Mouse (Mus musculus): ENCODE data around the gene Padi6. TPM values are rescaled to one million over a fixed set of nuclear protein-coding genes. Genes with fewer than 3 reads are reported as not detected.
A peak's percentile ranks its signal among the peaks of the same experiment; 100 is the strongest.

The Padi6 gene
- polyA plus RNA-seq, 1 experiment from 2014 or later: 0.07 TPM

GRCm38 (mm10) chr4:140716994-140717393 is 25.4 kb downstream of the Padi6 start:
- no peak for ATAC-seq
- Histone ChIP-seq H3K9ac (ENCODE audit: low read depth, low read length) (no peak overlapping the region), H3K27me3 (replicated peaks; ENCODE audit: control insufficient read depth, insufficient read depth, low read length) (no peaks in the 10 kb centered on the region), H3K9me3 (ENCODE audit: control insufficient read depth, low read length) (no peaks in the 10 kb centered on the region), H3K36me3 (ENCODE audit: control insufficient read depth, insufficient read depth, low read length) (peaks cover 39% of the 10 kb centered on the region), H3K27ac (ENCODE audit: low read length) (no peak overlapping the region), H3K4me3 (ENCODE audit: low read length) (no peak overlapping the region), H3K4me2 (ENCODE audit: low read depth, low read length) (no peak overlapping the region), H3K4me1 (ENCODE audit: control insufficient read depth, insufficient read depth, low read length) (peaks cover 5% of the 10 kb centered on the region)
- 84% methylated on average over 11 of the region's 11 CpGs for WGBS

GRCm38 (mm10) chr4:140714586-140714985 is 27.9 kb downstream of the Padi6 start:
- ATAC-seq: no peak
- Histone ChIP-seq H3K27me3 (replicated peaks; ENCODE audit: control insufficient read depth, insufficient read depth, low read length) (no peaks in the 10 kb centered on the region), H3K9me3 (ENCODE audit: control insufficient read depth, low read length) (no peaks in the 10 kb centered on the region), H3K36me3 (ENCODE audit: control insufficient read depth, insufficient read depth, low read length) (peaks cover 40% of the 10 kb centered on the region), H3K4me3 (ENCODE audit: low read length) (no peak overlapping the region), H3K27ac (ENCODE audit: low read length) (no peak overlapping the region), H3K4me2 (ENCODE audit: low read depth, low read length) (no peak overlapping the region), H3K9ac (ENCODE audit: low read depth, low read length) (no peak overlapping the region), H3K4me1 (ENCODE audit: control insufficient read depth, insufficient read depth, low read length) (peaks cover 5% of the 10 kb centered on the region)
- WGBS: 76% methylated on average over 5 of the region's 5 CpGs

DNA sequence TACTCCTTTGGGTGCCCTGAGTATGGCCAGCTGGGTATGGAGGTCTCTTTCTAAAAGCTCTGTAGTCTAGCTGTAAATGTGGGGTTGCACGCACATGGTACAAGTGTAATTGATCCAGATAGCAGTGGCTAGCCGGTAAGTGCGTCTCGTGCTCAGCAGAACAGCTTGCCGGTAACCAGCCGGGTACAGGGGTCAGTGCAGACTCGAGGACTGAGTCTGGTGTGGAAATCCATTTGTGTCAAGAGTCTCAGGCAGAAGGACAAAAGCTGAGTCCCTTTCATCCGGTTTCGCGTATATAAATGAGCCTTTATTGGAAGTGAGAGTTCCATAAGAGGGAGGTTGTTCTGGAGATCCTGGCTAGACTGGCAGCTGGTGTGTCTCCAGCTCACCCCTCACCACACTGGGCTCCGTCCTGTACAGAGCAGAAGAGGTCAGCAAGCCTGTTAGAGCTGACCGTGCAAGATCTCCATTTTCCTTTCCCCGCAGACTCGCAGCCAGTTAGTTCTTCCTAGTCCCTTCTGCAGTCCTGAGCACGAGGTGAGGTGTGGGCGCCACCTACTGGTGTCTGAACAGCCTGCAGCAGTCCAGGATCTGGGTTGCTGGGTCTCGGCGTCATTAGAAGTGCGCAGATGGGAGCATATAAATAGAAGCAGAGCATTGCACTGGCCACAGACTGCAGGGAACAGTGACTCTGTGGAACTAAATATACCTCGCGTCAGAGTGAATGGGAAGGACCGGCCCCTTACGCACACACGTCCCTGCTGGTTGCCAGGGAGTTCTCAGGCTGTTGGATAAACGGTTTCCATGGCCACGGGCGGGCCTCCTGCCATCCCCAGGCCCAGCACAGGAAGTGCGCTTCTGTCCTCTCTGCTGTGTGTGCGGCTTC is 28.7 kb downstream of the Padi6 start:
- ATAC-seq: peak; percentile 83
- no peak overlapping the region for H3K4me2 ChIP-seq (ENCODE audit: low read depth, low read length)
- 40% methylated on average over 29 of the region's 29 CpGs for WGBS
- H3K9ac ChIP-seq (ENCODE audit: low read depth, low read length): 0 out of 2 replicates have a peak overlapping the region, but pooled peaks have one; percentile 24
- H3K27ac ChIP-seq (ENCODE audit: low read length): peak overlapping the region; percentile 61
- no peaks in the 10 kb centered on the region for H3K9me3 ChIP-seq (ENCODE audit: control insufficient read depth, low read length)
- H3K27me3 ChIP-seq (replicated peaks; ENCODE audit: control insufficient read depth, insufficient read depth, low read length): no peaks in the 10 kb centered on the region
- peaks cover 10% of the 10 kb centered on the region for H3K4me1 ChIP-seq (ENCODE audit: control insufficient read depth, insufficient read depth, low read length)
- H3K36me3 ChIP-seq (ENCODE audit: control insufficient read depth, insufficient read depth, low read length): peaks cover 34% of the 10 kb centered on the region
- no peak overlapping the region for H3K4me3 ChIP-seq (ENCODE audit: low read length)

DNA sequence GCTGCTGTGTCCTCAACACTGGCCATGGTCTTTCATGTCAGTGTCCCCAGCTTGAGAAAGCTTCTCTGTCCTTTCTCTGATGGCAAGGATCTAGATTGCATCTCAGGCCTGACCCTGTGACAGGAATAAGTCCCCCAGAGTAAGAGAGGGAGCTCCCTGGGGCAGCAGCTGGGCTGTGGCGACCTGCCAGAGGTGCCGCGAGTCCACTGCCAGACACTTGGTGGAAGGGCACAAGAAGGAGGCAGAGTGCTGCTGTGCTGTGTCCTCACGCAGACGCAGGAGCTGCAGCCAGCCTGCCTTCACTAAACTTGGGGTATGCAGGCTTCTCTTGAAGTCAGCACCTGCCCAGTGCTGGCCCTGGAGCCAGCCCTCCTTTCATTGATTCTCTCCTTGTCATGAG is 31.1 kb downstream of the Padi6 start:
- peaks cover 30% of the 10 kb centered on the region for H3K36me3 ChIP-seq (ENCODE audit: control insufficient read depth, insufficient read depth, low read length)
- peaks cover 33% of the 10 kb centered on the region for H3K4me1 ChIP-seq (ENCODE audit: control insufficient read depth, insufficient read depth, low read length)
- H3K4me2 ChIP-seq (ENCODE audit: low read depth, low read length): no peak overlapping the region
- no peak for ATAC-seq
- H3K27ac ChIP-seq (ENCODE audit: low read length): no peak overlapping the region
- no peaks in the 10 kb centered on the region for H3K27me3 ChIP-seq (replicated peaks; ENCODE audit: control insufficient read depth, insufficient read depth, low read length)
- H3K9ac ChIP-seq (ENCODE audit: low read depth, low read length): no peak overlapping the region
- H3K4me3 ChIP-seq (ENCODE audit: low read length): no peak overlapping the region
- WGBS: 81% methylated on average over 5 of the region's 5 CpGs
- H3K9me3 ChIP-seq (ENCODE audit: control insufficient read depth, low read length): no peaks in the 10 kb centered on the region

DNA sequence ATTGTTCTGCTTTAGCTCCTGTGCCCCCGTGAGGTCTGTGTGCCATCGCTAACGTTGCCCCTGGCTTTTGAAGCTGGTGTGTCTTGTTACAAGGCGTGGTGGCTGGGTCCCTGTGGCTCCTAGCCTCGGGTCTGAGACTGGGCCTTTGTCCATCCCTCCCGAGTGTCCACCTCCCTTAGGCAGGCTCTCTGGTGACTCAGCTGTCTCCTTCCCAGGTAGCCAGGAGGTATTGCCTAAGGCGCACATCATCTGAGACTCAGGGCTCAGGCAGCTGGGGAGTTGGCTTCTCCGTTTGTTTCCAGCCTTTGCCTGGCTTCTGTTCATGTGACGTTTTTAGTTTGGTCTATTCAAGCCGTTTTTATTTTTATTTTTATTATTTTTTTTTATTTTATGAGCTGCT is 31.7 kb downstream of the Padi6 start:
- Histone ChIP-seq H3K9ac (ENCODE audit: low read depth, low read length) (no peak overlapping the region), H3K9me3 (ENCODE audit: control insufficient read depth, low read length) (no peaks in the 10 kb centered on the region), H3K27ac (ENCODE audit: low read length) (no peak overlapping the region), H3K27me3 (replicated peaks; ENCODE audit: control insufficient read depth, insufficient read depth, low read length) (no peaks in the 10 kb centered on the region), H3K4me1 (ENCODE audit: control insufficient read depth, insufficient read depth, low read length) (peaks cover 37% of the 10 kb centered on the region), H3K4me3 (ENCODE audit: low read length) (no peak overlapping the region), H3K36me3 (ENCODE audit: control insufficient read depth, insufficient read depth, low read length) (peaks cover 27% of the 10 kb centered on the region), H3K4me2 (ENCODE audit: low read depth, low read length) (no peak overlapping the region)
- 85% methylated on average over 10 of the region's 10 CpGs for WGBS
- no peak for ATAC-seq

- Histone ChIP-seq H3K27me3 (replicated peaks; ENCODE audit: control insufficient read depth, insufficient read depth, low read length) (no peaks in the 10 kb centered on the region), H3K9me3 (ENCODE audit: control insufficient read depth, low read length) (no peaks in the 10 kb centered on the region), H3K4me3 (ENCODE audit: low read length) (no peak overlapping the region), H3K4me2 (ENCODE audit: low read depth, low read length) (no peak overlapping the region), H3K4me1 (ENCODE audit: control insufficient read depth, insufficient read depth, low read length) (peaks cover 47% of the 10 kb centered on the region), H3K9ac (ENCODE audit: low read depth, low read length) (no peak overlapping the region; the same call in 1 of the 2 replicates), H3K27ac (ENCODE audit: low read length) (no peak overlapping the region), H3K36me3 (ENCODE audit: control insufficient read depth, insufficient read depth, low read length) (peaks cover 18% of the 10 kb centered on the region)
- no peak for ATAC-seq
- WGBS: 83% methylated on average over 10 of the region's 10 CpGs
These were observed 32.8 kb downstream of the Padi6 start for GRCm38 (mm10) chr4:140709617-140710016.

- H3K36me3 ChIP-seq (ENCODE audit: control insufficient read depth, insufficient read depth, low read length): peaks cover 13% of the 10 kb centered on the region; the same call in 1 of the 2 replicates
- no peaks in the 10 kb centered on the region for H3K27me3 ChIP-seq (replicated peaks; ENCODE audit: control insufficient read depth, insufficient read depth, low read length)
- no peaks in the 10 kb centered on the region for H3K9me3 ChIP-seq (ENCODE audit: control insufficient read depth, low read length)
- no peak overlapping the region for H3K4me2 ChIP-seq (ENCODE audit: low read depth, low read length)
- ATAC-seq: no peak
- peaks cover 50% of the 10 kb centered on the region for H3K4me1 ChIP-seq (ENCODE audit: control insufficient read depth, insufficient read depth, low read length)
- 73% methylated on average over 7 of the region's 7 CpGs for WGBS
- H3K9ac ChIP-seq (ENCODE audit: low read depth, low read length): no peak overlapping the region
- H3K4me3 ChIP-seq (ENCODE audit: low read length): no peak overlapping the region
- no peak overlapping the region for H3K27ac ChIP-seq (ENCODE audit: low read length)
These were observed 33.3 kb downstream of the Padi6 start for GRCm38 (mm10) chr4:140709111-140709510.

GRCm38 (mm10) chr4:140708297-140708927 is 34.0 kb downstream of the Padi6 start:
- ATAC-seq: peak; percentile 84
- Histone ChIP-seq H3K27ac (ENCODE audit: low read length) (peak overlapping the region; percentile 78), H3K36me3 (ENCODE audit: control insufficient read depth, insufficient read depth, low read length) (peaks cover 11% of the 10 kb centered on the region; the same call in 1 of the 2 replicates), H3K4me2 (ENCODE audit: low read depth, low read length) (peak overlapping the region; percentile 34), H3K4me3 (ENCODE audit: low read length) (no peak overlapping the region), H3K9me3 (ENCODE audit: control insufficient read depth, low read length) (no peaks in the 10 kb centered on the region), H3K4me1 (ENCODE audit: control insufficient read depth, insufficient read depth, low read length) (peaks cover 54% of the 10 kb centered on the region), H3K9ac (ENCODE audit: low read depth, low read length) (peak overlapping the region; percentile 50), H3K27me3 (replicated peaks; ENCODE audit: control insufficient read depth, insufficient read depth, low read length) (no peaks in the 10 kb centered on the region)
- 57% methylated on average over 18 of the region's 18 CpGs for WGBS

DNA sequence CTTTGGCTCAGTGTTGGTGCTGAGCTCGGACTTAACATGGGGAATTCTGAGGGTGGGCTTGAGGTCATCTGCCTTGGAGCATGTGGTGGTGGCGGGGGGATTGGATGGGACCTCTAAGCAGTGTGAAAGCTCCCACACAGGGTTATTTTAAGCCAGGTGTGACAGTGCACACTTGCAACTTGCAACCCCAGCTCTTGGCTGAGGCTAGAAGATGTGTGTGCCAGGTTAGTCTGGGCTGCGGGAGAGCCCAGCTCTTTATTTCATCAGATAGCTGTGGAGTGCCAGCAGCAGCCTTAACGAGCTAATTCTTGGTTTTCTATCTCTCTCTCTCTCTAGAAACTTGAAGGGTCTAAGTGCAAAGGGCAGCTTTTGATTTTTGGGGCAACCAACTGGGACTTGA is 34.8 kb downstream of the Padi6 start:
- Histone ChIP-seq H3K4me3 (ENCODE audit: low read length) (peak overlapping the region; percentile 12; the same call in 1 of the 2 replicates), H3K4me2 (ENCODE audit: low read depth, low read length) (peak overlapping the region; percentile 34), H3K27me3 (replicated peaks; ENCODE audit: control insufficient read depth, insufficient read depth, low read length) (no peaks in the 10 kb centered on the region), H3K36me3 (ENCODE audit: control insufficient read depth, insufficient read depth, low read length) (peaks cover 11% of the 10 kb centered on the region; the same call in 1 of the 2 replicates), H3K9me3 (ENCODE audit: control insufficient read depth, low read length) (no peaks in the 10 kb centered on the region), H3K27ac (ENCODE audit: low read length) (peak overlapping the region; percentile 78), H3K9ac (ENCODE audit: low read depth, low read length) (peak overlapping the region; percentile 50), H3K4me1 (ENCODE audit: control insufficient read depth, insufficient read depth, low read length) (peaks cover 55% of the 10 kb centered on the region)
- ATAC-seq: no peak
- WGBS: 71% methylated on average over 4 of the region's 4 CpGs
